8 mouse cellular contexts compared by ENCODE assay signal in the genomic region with DNA sequence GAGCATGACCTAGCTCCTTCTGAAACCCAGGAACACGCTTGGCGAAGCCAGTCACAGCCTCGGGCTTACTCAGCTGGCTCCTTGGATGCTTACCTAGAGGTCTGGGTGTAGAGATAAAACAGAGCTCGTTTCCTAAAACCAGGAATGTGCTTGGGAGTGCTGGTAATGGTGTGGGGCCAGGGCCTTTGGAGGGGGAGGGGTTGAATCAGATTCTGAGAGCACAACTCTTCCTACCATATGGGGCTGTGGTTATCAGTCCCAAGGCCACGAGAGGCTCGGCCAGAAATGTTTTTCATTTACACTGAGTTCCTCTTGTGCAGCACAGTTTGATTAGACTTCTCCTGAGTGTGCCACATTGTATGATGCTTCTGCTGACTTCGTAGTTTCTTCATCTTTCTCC.
DNase-seq lines count a peak whose midpoint lies in the region; ATAC-seq and TF ChIP-seq lines count a peak whose summit lies in the region.

No protein-coding gene starts in this region.

- TF ChIP-seq CTCF in C2C12 (IDR thresholded peaks at IDR 0.05; ENCODE audit: control insufficient read depth, insufficient read depth, insufficient read length) = no peak
- TF ChIP-seq CTCF in liver, embryonic 14.5 days (IDR thresholded peaks at IDR 0.05; ENCODE audit: low read depth) = no peak

- peak overlapping the region; percentile 69 for H3K4me2 ChIP-seq in heart, embryonic 14.5 days (ENCODE audit: low read length)
- H3K4me2 ChIP-seq in liver, embryonic 14.5 days (ENCODE audit: low read depth) = peak overlapping the region; percentile 89

- H3K9me3 ChIP-seq in heart, embryonic 14.5 days (ENCODE audit: control insufficient read depth, low read length) = peaks cover 16% of the 10 kb centered on the region
- H3K9me3 ChIP-seq in liver, embryonic 14.5 days (ENCODE audit: control insufficient read depth, low read length) = peaks cover 3% of the 10 kb centered on the region

- H3K4me3 ChIP-seq in C2C12 (ENCODE audit: insufficient read depth, poor library complexity, severe bottlenecking) = peak overlapping the region; percentile 55
- peak overlapping the region in 1 of 2 experiments; percentile 71; a peak in 1 of 4 replicates for H3K4me3 ChIP-seq in heart, embryonic 14.5 days (ENCODE audit: control insufficient read depth in 1 of 2, insufficient read depth in 1 of 2, low read depth in 1 of 2, low read length in 2 of 2)
- peak overlapping the region in 1 of 2 experiments; percentile 71; a peak in 2 of 4 replicates for H3K4me3 ChIP-seq in liver, embryonic 14.5 days (ENCODE audit: insufficient read depth in 1 of 2, low read depth in 2 of 2, low read length in 2 of 2)

- no peak overlapping the region for H3ac ChIP-seq in C2C12 (ENCODE audit: control insufficient read depth, insufficient read length, low read depth)

- TF ChIP-seq EP300 in liver, embryonic 14.5 days (IDR thresholded peaks at IDR 0.05; ENCODE audit: low read depth) = no peak

- H3K79me2 ChIP-seq in C2C12 (ENCODE audit: control insufficient read depth, insufficient read depth) = no peaks in the 10 kb centered on the region

- 0 out of 4 replicates have a peak, but pooled peaks cover 0 to 4% of the 10 kb centered on the region in 2 experiments for H3K4me1 ChIP-seq in heart, embryonic 14.5 days (ENCODE audit: control insufficient read depth in 2 of 2, insufficient read depth in 2 of 2, low read length in 2 of 2)
- H3K4me1 ChIP-seq in liver, embryonic 14.5 days (replicated peaks; ENCODE audit: control insufficient read depth in 2 of 2, insufficient read depth in 2 of 2, low read length in 1 of 2) = peaks cover 5% of the 10 kb centered on the region in 2 experiments; a peak in 2 of 4 replicates

- H3K27ac ChIP-seq in heart, embryonic 14.5 days (replicated peaks in 1 of 2; ENCODE audit: control insufficient read depth in 1 of 2, insufficient read depth in 1 of 2, low read depth in 2 of 2, low read length in 2 of 2) = no peak overlapping the region
- no peak overlapping the region for H3K27ac ChIP-seq in liver, embryonic 14.5 days

- H3K9ac ChIP-seq in heart, embryonic 14.5 days (ENCODE audit: low read length) = no peak overlapping the region
- H3K9ac ChIP-seq in liver, embryonic 14.5 days (replicated peaks) = no peak overlapping the region

- no peak for ATAC-seq in heart, embryonic 14.5 days (ENCODE audit: insufficient number of reproducible peaks, insufficient read depth, low FRiP score, low read depth)
- no peak for ATAC-seq in liver, embryonic 14.5 days (ENCODE audit: insufficient read depth)

- WGBS in heart, embryonic 14.5 days = 84% methylated on average over 7 of the region's 7 CpGs
- 59% methylated on average over 7 of the region's 7 CpGs for WGBS in liver, embryonic 14.5 days (ENCODE audit: insufficient replicate concordance)

- no peaks in the 10 kb centered on the region for H3K36me3 ChIP-seq in C2C12 (ENCODE audit: control insufficient read depth, insufficient read depth)
- H3K36me3 ChIP-seq in heart, embryonic 14.5 days (ENCODE audit: control insufficient read depth, insufficient read depth, low read length) = no peaks in the 10 kb centered on the region
- H3K36me3 ChIP-seq in liver, embryonic 14.5 days (replicated peaks; ENCODE audit: control insufficient read depth, insufficient read depth, low read depth) = no peaks in the 10 kb centered on the region

- H3K79me3 ChIP-seq in C2C12 (ENCODE audit: low read depth) = no peaks in the 10 kb centered on the region

- H3K27me3 ChIP-seq in C2C12 (ENCODE audit: control insufficient read depth, insufficient read depth, insufficient read length) = no peaks in the 10 kb centered on the region
- no peaks in the 10 kb centered on the region for H3K27me3 ChIP-seq in heart, embryonic 14.5 days (ENCODE audit: control insufficient read depth, insufficient read depth, low read length)
- H3K27me3 ChIP-seq in liver, embryonic 14.5 days (ENCODE audit: control insufficient read depth, insufficient read depth, low read length) = no peaks in the 10 kb centered on the region

- peak; percentile 13 for DNase-seq in kidney, adult 9 months
- DNase-seq in kidney, postnatal 14 days = no peak
- DNase-seq in cerebellum, adult 11-12 months = peak; percentile 65
- DNase-seq in liver, embryonic 14.5 days (ENCODE audit: low read depth in 3 of 3, low spot score in 3 of 3) = no peak
- DNase-seq in thymus, postnatal 4 days = peak; percentile 27
- DNase-seq in urinary bladder, postnatal 25 days (ENCODE audit: low spot score) = no peak

TF ChIP-seq in C2C12, 6 proteins besides CTCF, POLR2A, EP300 and RAD21:
- TF ChIP-seq CEBPB (IDR thresholded peaks at IDR 0.05; ENCODE audit: low read depth) (no peak), MYOG (IDR thresholded peaks at IDR 0.05; ENCODE audit: control insufficient read depth, extremely low read depth, insufficient read length) (no peak)
TF ChIP-seq in C2C12: peak in this region for 0.

Comparison
In these comparisons a context has a peak if more than half of its experiments do, and no peak if none do; other contexts are left out.
1. DNase-seq: peak in kidney, adult 9 months (single experiment), cerebellum, adult 11-12 months (single experiment) and thymus, postnatal 4 days (single experiment); none in kidney, postnatal 14 days (single experiment), liver, embryonic 14.5 days (0 of 3) and urinary bladder, postnatal 25 days (single experiment).